Mouse (Mus musculus): ENCODE measurements at regions not wholly inside any gene's neighbourhood (a gene's known extent, or its start where the extent isn't known, plus 50 kb on each side); places are given as distances from the start of the nearest gene placed in this dataset.

DNA sequence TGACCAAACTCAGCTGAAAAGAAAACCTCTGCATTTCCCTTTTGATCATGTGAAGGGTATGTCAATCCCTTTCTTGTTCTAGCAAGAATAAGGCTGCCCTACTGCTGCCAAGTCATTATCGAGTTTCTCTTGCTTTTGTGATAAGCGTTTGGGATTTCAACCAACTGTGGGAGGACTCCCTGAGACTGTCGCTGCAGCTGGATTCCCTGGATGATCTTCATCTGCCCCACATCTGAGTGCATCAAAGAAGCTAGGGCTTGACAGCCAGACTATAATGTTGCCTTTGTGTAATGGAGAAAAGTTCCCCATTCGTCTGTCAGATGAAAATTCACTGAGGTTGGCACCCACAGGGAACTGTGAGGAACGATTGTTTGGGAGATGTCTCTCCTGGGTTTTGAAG lies 147.4 kb upstream of the Ptprk start:
- 36% methylated on average over 5 of the region's 5 CpGs for WGBS
- no peaks in the 10 kb centered on the region for H3K36me3 ChIP-seq
- ATAC-seq (ENCODE audit: extremely low read depth, insufficient number of reproducible peaks, low FRiP score, low TSS enrichment): no peak
- H3K27ac ChIP-seq (replicated peaks): no peak overlapping the region; the same call in 1 of the 2 replicates
- H3K9ac ChIP-seq: no peak overlapping the region
- H3K4me2 ChIP-seq: no peak overlapping the region
- H3K27me3 ChIP-seq (replicated peaks): no peaks in the 10 kb centered on the region
- H3K4me3 ChIP-seq: no peak overlapping the region
- peaks cover 13% of the 10 kb centered on the region for H3K9me3 ChIP-seq
- H3K4me1 ChIP-seq: peaks cover 4% of the 10 kb centered on the region

DNA sequence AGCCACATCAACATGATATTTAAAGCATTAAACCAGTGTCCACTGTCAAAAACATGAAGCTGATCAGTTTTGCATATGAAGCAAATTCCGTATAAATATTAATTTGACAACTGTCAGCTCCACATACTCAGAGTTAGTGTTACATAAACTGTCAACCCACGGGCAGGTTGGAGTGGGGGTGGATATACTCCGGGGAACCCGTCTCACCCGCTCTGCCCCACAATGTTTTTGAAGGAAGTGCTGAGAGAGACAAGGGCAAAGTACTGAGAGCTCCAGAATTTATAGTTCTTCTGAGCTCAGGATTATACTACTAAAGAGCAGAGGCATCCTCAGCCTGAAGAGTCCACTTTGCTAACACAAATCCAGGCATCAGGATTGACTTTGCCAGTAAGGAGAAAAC lies 132.5 kb upstream of the Ptprk start:
- no peaks in the 10 kb centered on the region for H3K27me3 ChIP-seq (replicated peaks)
- no peak overlapping the region for H3K9ac ChIP-seq
- no peak overlapping the region for H3K4me3 ChIP-seq
- 77% methylated on average over 5 of the region's 5 CpGs for WGBS
- H3K27ac ChIP-seq (replicated peaks): no peak overlapping the region
- H3K4me1 ChIP-seq: no peaks in the 10 kb centered on the region
- no peaks in the 10 kb centered on the region for H3K9me3 ChIP-seq
- no peak for ATAC-seq (ENCODE audit: extremely low read depth, insufficient number of reproducible peaks, low FRiP score, low TSS enrichment)
- H3K4me2 ChIP-seq: no peak overlapping the region
- H3K36me3 ChIP-seq: no peaks in the 10 kb centered on the region

DNA sequence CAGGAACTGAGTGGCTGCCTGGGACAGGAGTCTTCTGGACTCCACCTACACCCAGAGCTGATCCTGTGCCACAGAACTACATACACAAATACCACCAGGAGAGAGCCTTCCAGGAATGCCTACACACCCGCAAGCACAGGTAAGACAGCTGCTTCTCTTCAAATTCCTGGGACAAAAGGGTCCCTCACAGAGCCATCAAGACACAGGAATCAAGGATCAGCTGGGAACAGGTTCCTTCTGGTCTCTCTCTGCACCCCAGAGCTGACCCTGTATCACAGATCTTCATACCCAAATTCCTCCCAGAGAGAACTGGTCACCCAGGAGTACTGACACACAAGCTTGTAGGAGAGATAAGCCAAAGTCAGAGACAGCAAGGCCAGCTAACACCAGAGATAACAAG lies 125.5 kb upstream of the Ptprk start:
- Histone ChIP-seq H3K4me1 (no peaks in the 10 kb centered on the region), H3K4me3 (no peak overlapping the region), H3K4me2 (no peak overlapping the region), H3K27me3 (replicated peaks) (no peaks in the 10 kb centered on the region), H3K27ac (replicated peaks) (no peak overlapping the region), H3K9ac (no peak overlapping the region), H3K36me3 (no peaks in the 10 kb centered on the region), H3K9me3 (no peaks in the 10 kb centered on the region)
- WGBS: 82% methylated on average over 1 of the region's 1 CpGs
- ATAC-seq (ENCODE audit: extremely low read depth, insufficient number of reproducible peaks, low FRiP score, low TSS enrichment): no peak

DNA sequence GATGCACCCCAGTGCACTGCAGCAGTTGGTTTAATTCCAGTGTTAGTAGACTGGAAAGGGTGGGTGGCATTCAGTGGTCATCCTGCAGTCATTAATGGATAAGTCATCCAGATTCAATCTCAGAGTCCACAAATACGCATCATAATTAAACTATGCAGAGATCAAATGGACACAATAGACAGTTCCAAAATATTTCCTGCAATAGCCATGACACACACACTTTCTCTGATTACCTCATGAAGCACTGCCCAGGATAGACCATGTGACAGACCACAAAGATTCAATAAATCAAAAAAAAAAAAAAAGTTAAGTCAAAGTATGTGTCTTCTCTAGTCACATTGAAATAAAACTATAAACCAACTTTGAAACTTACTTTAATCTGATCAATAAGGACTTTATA lies 106.4 kb upstream of the Ptprk start:
- H3K9me3 ChIP-seq: no peaks in the 10 kb centered on the region
- H3K36me3 ChIP-seq: no peaks in the 10 kb centered on the region
- H3K27me3 ChIP-seq (replicated peaks): no peaks in the 10 kb centered on the region
- no peak for ATAC-seq (ENCODE audit: extremely low read depth, insufficient number of reproducible peaks, low FRiP score, low TSS enrichment)
- H3K4me2 ChIP-seq: no peak overlapping the region
- no peak overlapping the region for H3K27ac ChIP-seq (replicated peaks)
- H3K4me1 ChIP-seq: no peaks in the 10 kb centered on the region
- no peak overlapping the region for H3K9ac ChIP-seq
- no peak overlapping the region for H3K4me3 ChIP-seq
- 84% methylated on average over 1 of the region's 1 CpGs for WGBS

DNA sequence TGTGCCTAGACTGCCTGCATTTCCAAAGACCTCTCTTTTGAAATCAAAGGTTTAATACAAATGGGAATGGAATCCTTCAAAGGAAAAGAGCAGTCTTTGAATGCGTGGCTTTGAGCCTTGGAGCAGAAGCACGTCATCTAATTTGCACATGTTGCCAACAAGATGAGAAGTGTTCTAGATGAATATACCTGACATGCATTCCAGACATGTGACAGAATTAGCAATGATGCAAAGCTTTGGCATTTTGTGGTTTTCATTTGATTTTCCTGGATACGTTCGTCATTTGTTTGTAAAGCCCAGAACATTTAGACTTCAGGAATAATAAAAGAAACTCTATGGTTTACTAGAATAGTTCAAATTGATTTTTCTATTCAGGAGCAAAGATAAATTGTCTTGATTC lies 90.6 kb upstream of the Ptprk start:
- Histone ChIP-seq H3K27me3 (replicated peaks) (no peaks in the 10 kb centered on the region), H3K4me1 (peaks cover 31% of the 10 kb centered on the region), H3K4me2 (no peak overlapping the region), H3K9ac (no peak overlapping the region), H3K9me3 (no peaks in the 10 kb centered on the region), H3K27ac (replicated peaks) (no peak overlapping the region), H3K4me3 (no peak overlapping the region), H3K36me3 (no peaks in the 10 kb centered on the region)
- ATAC-seq (ENCODE audit: extremely low read depth, insufficient number of reproducible peaks, low FRiP score, low TSS enrichment): no peak
- 79% methylated on average over 4 of the region's 4 CpGs for WGBS

DNA sequence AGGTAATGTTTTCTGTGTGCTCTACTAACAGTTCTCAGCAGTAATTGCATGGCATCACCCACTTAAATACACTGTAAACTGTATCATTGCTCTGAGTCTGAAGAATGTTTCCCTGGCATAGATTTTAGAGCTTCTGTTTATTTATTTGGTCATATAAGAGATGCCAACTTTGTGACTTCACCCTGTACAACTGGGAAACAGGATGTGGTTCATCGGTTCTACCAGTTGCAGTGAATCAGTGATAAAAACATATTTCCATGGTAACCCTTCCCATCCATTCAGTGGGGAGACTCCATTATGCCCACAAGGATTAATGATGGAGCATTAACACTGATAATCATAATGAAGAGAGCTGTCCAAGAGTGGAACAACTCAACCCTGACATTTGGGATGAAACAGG lies 89.6 kb upstream of the Ptprk start:
- Histone ChIP-seq H3K27ac (replicated peaks) (no peak overlapping the region), H3K4me1 (peaks cover 37% of the 10 kb centered on the region), H3K27me3 (replicated peaks) (no peaks in the 10 kb centered on the region), H3K36me3 (no peaks in the 10 kb centered on the region), H3K9me3 (no peaks in the 10 kb centered on the region), H3K4me2 (no peak overlapping the region), H3K9ac (no peak overlapping the region), H3K4me3 (no peak overlapping the region)
- no peak for ATAC-seq (ENCODE audit: extremely low read depth, insufficient number of reproducible peaks, low FRiP score, low TSS enrichment)
- 69% methylated on average over 1 of the region's 1 CpGs for WGBS

DNA sequence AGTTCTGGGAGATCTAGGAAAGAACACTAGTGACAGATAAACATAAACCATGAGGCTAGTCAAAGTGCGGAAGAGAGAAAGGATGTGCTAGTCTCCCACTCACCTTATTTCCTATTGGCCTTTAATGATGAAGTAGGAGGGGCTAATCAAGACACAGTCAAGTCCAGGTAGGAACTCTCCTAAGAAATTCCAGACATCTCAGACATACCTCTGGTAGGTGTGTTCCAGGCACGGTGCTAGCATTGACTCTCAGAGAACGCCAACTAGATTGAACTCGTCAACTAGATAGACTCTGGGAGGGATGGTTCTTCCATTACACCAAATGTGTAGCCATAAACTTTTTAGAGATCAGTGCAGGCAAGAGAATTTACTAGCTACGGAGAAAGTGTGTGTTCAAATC lies 87.6 kb upstream of the Ptprk start:
- H3K9me3 ChIP-seq: no peaks in the 10 kb centered on the region
- 73% methylated on average over 5 of the region's 5 CpGs for WGBS
- H3K36me3 ChIP-seq: no peaks in the 10 kb centered on the region
- no peaks in the 10 kb centered on the region for H3K27me3 ChIP-seq (replicated peaks)
- no peak overlapping the region for H3K4me3 ChIP-seq
- ATAC-seq (ENCODE audit: extremely low read depth, insufficient number of reproducible peaks, low FRiP score, low TSS enrichment): no peak
- H3K27ac ChIP-seq (replicated peaks): no peak overlapping the region
- H3K4me1 ChIP-seq: peaks cover 43% of the 10 kb centered on the region
- H3K4me2 ChIP-seq: no peak overlapping the region
- H3K9ac ChIP-seq: no peak overlapping the region

DNA sequence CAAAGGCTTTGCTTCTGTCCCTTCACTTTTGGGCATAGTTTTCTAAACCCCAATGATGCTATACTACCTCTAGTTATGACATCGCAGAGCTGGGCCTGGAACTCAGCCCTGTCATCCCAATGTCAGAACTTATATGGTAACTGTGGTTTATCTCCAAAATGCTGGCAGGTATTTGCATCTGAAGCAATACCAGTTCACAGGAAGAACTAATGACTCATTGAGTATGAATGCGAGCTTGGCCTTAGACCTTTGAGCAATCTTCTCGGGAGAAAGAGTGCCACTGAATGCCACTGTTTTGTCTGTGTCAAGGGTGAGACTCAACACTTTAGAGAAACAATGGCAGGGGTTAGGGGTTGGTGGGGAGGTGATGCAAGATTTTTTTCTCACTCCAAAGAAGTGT lies 86.6 kb upstream of the Ptprk start:
- H3K9me3 ChIP-seq: no peaks in the 10 kb centered on the region
- ATAC-seq (ENCODE audit: extremely low read depth, insufficient number of reproducible peaks, low FRiP score, low TSS enrichment): no peak
- 36% methylated on average over 3 of the region's 3 CpGs for WGBS
- H3K27ac ChIP-seq (replicated peaks): peak overlapping the region; percentile 56
- peaks cover 38% of the 10 kb centered on the region for H3K4me1 ChIP-seq
- H3K36me3 ChIP-seq: no peaks in the 10 kb centered on the region
- H3K4me3 ChIP-seq: no peak overlapping the region
- no peak overlapping the region for H3K4me2 ChIP-seq
- no peaks in the 10 kb centered on the region for H3K27me3 ChIP-seq (replicated peaks)
- H3K9ac ChIP-seq: no peak overlapping the region

DNA sequence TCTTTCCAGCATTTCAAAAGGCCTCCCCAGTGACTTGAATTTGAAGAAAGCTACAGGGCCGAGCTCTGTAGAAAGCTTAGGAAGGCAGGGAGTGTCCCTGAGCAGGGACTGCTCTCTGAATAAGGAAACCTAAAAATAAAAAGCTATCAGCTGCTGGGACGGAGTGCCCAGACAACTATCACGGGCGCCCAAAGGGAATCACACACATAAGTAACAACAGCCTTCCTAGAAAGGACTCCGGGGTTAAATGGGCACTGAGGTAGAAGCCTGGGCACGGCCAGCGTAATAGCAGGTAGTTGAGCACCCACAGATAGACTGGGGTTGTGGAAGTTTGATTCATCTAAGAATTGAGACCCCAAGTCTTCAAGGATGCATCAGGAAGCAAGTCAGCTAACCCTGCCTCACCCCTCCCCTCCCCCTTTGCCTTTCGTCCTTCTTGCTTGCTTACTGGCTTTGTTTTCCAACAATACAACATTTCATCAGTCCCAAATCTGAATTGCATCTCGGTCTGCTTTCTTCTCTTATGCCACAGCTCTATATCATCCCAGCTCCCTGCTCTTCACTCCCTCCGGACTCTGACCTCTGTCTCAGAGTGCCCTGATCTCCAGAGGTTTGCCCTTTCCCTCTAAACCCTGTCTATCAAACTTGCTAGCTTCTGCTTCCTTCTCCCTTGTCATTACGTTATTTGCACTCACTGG lies 84.1 kb upstream of the Ptprk start:
- Histone ChIP-seq H3K9ac (no peak overlapping the region), H3K36me3 (no peaks in the 10 kb centered on the region), H3K4me2 (peak overlapping the region; percentile 42), H3K27ac (replicated peaks) (peak overlapping the region; percentile 51), H3K4me3 (no peak overlapping the region), H3K27me3 (replicated peaks) (no peaks in the 10 kb centered on the region), H3K9me3 (0 out of 2 replicates have a peak, but pooled peaks cover 6% of the 10 kb centered on the region), H3K4me1 (peaks cover 38% of the 10 kb centered on the region)
- ATAC-seq (ENCODE audit: extremely low read depth, insufficient number of reproducible peaks, low FRiP score, low TSS enrichment): no peak
- WGBS: 53% methylated on average over 11 of the region's 11 CpGs

DNA sequence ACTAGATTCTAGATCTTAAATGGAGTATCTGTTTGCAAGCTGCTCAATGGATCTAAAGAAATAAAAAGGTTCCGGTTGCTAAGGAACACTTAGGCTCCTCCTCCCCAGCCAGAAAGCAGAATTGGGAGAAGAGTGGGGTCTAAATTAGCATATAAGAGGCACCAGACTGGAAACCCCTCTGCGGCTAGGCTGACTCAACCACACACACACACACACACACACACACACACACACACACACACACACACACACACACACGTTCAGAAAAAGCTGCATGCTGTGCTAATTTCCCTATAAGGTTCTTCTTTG lies 83.6 kb upstream of the Ptprk start:
- no peak for ATAC-seq (ENCODE audit: extremely low read depth, insufficient number of reproducible peaks, low FRiP score, low TSS enrichment)

DNA sequence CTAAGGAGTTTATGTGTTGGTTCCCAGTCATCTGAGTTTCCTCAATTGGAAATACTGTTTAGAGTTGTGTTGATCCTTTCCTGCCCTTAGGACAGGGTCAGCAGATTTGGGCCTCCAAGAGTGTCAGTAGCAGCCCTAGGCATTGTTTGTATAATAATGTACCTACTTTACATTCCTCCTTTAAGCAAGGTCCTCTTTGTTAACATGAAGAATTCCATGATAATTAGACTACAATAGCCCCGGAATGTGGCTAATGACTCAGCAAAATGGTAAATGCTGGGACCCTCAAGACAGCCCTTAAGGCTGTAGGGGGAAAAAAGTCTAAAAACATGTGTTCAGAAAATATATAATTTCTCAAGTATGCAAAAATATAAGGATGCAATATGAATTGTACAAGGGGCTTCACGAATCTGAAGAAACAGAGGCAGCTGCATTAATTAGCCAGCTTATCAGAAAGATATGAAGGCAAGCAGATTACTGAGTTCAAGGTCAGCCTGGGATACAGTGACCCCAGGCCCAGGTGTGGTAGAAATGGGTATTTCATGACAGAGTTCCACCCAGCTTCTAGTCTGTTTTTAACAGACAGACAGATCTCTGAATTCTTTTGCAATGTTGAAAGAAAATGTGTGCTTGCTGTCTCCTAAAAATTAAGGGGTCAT lies 80.1 kb upstream of the Ptprk start:
- no peak overlapping the region for H3K4me2 ChIP-seq
- H3K9me3 ChIP-seq: 0 out of 2 replicates have a peak, but pooled peaks cover 6% of the 10 kb centered on the region
- H3K9ac ChIP-seq: no peak overlapping the region
- H3K27me3 ChIP-seq (replicated peaks): no peaks in the 10 kb centered on the region
- H3K4me1 ChIP-seq: peaks cover 13% of the 10 kb centered on the region
- no peak overlapping the region for H3K27ac ChIP-seq (replicated peaks)
- no peaks in the 10 kb centered on the region for H3K36me3 ChIP-seq
- no peak overlapping the region for H3K4me3 ChIP-seq
- 75% methylated on average over 2 of the region's 2 CpGs for WGBS
- ATAC-seq (ENCODE audit: extremely low read depth, insufficient number of reproducible peaks, low FRiP score, low TSS enrichment): no peak

More for the DNA sequence above, 83.6 kb upstream of the Ptprk start:
- Histone ChIP-seq H3K27ac (replicated peaks) (peak overlapping the region; percentile 51; the same call in 1 of the 2 replicates), H3K4me2 (no peak overlapping the region), H3K27me3 (replicated peaks) (no peaks in the 10 kb centered on the region), H3K9ac (no peak overlapping the region), H3K36me3 (no peaks in the 10 kb centered on the region), H3K4me1 (peaks cover 38% of the 10 kb centered on the region), H3K9me3 (0 out of 2 replicates have a peak, but pooled peaks cover 6% of the 10 kb centered on the region), H3K4me3 (no peak overlapping the region)
- 54% methylated on average over 3 of the region's 3 CpGs for WGBS

DNA sequence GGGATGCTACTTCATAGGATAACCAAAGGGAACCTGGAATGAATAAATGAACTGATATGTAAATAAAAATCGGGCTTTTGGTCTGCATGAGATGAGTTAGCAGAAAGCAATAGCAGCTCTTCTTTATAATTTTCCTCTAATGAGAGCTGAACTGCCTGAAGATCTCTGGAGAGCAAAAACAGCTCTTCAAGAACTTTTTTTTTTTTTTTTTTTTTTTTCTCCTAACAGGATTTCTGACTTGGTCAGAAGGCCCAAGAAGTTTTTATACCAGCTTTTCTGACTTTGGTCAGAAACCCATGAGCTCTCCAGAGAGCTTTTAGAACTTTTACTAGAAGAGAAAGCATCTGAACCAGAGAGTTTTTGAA lies 79.6 kb upstream of the Ptprk start:
- no peak overlapping the region for H3K4me2 ChIP-seq
- no peak for ATAC-seq (ENCODE audit: extremely low read depth, insufficient number of reproducible peaks, low FRiP score, low TSS enrichment)
- no peak overlapping the region for H3K27ac ChIP-seq (replicated peaks)
- H3K36me3 ChIP-seq: no peaks in the 10 kb centered on the region
- H3K4me3 ChIP-seq: no peak overlapping the region
- no peak overlapping the region for H3K9ac ChIP-seq
- WGBS: 73% methylated on average over 1 of the region's 1 CpGs
- peaks cover 9% of the 10 kb centered on the region for H3K4me1 ChIP-seq
- H3K27me3 ChIP-seq (replicated peaks): no peaks in the 10 kb centered on the region
- 0 out of 2 replicates have a peak, but pooled peaks cover 6% of the 10 kb centered on the region for H3K9me3 ChIP-seq

All from heart, embryonic 13.5 days (tissue).